Mouse (Mus musculus): Measurements from ENCODE around the gene Prdm11.
A peak's percentile ranks its signal among the peaks of the same experiment; 100 is the strongest.

Gene Prdm11

DNA sequence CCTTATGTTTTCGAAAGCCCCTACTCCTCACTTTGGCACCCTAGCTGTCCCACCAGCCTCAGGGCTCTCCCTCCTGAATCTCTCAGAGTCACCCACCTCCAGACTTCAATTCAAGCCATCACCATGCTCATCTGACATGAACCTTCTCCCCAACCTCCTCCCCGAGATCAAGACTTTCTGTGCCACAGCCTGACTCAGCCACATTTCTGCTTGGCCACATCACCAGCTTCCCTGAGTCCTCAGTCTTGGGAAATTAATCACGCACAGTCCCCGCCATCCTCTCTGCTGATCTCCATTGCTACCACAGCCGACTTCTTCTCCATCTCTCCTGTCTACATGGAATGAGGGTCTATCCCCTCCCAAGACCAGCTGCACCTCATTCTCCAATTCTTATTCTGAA, 34.5 kb downstream of the Prdm11 start:
- DNase-seq: no peak

DNA sequence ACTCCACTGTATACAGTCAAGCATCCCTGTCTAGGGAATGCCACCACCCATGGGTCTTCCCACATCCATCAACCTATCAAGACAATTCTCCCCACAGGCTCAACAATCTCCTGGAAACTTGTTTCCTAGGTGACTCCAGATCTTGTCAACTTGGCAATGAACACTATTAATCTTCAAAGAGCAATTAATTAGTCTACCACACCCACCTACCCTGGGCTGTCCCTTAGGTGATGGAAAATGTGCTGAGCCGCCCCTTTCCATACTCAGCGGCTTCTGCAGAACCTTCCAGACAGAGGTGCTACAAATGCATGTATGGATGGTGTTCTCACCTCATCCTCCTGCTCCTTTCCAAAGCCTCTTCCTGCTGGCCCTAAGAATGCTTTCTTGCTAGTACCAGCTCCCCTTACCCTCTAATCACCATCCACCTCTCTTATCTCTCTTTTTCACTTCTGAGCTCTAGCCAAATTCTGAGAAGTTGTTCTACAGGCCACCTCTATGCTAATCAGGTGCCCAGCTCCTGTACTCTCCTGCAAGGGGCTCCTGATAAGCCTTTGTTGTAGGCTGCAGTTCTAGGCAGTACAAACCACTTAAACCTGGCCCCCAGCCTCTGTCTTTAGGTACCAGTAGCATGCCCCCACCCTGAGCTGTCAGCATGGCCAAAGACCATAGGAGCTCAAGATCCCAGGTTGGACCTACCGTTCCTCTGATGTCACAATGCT, 37.8 kb downstream of the Prdm11 start:
- no peak for DNase-seq

DNA sequence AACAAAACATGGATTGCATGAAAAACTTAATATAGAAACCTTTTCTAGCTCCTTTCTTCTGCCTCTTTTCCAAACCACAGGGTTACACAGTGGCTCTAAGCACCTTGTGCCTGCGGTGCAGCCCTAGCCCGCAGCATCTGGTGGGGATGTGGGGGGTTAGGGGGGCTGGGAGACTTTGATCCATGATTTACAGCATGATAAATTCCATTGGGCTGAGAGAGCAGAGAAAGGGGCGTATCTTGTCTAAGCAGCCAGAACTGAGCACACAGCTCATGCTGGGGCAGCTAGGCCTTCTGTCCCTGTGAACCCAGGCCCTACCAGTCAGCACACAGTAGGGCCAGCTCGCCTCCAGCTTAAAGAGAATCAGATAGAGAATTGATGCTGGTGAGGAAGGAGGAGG, 40.9 kb downstream of the Prdm11 start:
- DNase-seq: no peak

DNA sequence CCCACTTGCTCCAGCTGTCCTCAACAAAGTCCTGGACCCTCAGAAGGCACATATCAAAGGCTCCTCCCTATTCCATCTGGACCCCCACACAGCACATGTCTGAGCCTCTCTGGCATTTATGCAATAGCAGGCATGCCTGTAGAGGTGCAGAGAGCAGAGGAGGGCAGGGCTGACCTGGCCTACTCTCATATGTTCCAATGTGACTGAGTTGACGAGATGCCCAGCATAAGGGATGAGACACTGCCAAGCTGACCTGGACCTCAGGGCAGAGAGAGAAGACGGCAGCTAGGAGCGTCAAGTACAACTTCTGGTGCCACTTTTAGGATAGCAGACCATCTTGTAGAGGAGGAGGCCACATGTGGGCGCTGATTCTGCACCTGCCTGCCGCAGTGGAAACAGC, 54.0 kb downstream of the Prdm11 start:
- no peak for DNase-seq

DNA sequence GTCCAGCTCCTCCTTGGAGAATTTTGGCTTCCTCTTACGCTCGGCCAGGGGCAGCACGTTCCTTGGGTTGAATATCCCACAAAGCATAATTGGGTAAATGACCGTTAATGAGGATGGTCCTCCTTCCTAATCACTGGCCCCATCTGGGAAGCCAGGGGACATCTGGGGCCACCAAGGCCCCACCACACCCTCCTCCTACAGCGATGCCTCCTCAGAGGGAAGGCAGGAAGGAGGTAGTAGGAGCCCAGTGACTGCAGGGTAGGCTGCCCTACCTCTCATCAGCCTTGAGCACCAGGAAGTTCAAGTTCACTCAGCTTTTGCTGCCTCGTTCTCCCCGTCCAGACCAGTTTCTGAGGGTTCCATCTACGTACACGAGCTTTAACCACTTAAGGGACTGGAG, 56.4 kb downstream of the Prdm11 start:
- no peak for DNase-seq

DNA sequence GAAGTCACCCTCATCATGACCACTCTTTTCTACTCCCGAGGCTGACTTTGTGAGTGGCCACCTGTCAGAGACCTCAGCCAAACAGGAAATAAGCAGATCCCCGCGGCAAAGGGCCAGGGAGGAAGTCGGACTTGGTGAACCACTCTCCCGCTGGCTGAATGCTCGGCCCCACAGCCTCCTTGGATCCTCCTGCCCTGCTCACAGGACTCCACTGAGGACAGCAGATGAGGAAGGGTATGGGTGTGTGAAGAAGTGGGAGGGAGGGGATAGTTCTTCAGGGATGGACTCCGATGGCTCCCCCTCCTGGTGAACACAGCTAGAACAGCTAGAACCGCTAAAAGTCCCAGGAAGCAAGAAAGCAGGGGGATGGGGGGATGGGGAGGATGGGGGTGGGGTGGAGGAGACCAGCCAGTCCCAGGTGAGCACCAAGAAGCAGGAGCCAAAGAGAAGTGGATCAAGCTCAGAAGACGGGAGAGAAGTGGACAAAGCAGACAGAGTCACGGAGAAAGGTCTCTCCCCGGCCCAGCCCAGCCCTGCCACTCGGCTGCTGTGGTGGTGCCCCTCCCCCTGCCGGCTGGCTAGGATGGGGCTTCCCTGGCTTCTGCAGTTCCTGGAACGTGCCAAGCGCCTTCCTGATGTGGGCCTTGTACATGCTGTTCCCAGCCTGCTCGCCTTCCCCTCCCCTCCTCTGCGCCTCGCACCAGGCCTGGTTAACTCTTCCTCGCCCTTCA, 57.9 kb downstream of the Prdm11 start:
- DNase-seq: peak; percentile 81

DNA sequence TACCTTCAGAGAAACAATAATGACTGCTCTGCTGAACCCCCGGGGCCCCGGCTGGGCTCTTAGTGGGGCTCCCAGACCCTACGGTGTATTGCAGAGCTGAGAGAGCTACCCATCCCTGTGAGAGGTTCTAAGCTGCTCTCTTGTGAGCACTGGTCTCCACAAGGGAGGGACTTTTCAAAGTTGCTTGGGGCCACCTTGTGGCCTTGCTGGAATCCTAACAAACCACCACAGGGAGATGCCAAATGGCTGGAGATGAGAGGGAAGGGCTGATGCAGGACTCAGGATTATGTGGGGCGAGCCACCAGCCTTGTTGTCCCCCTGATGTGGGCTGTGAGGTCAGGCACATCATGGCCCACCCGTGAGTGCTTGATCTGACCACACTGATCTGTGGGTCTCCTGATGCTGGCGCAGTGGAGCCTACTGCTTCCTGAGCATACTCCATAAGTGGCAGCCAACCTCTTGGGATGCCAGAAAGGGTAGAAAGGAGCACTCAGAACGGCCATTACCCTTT, 58.8 kb downstream of the Prdm11 start:
- no peak for DNase-seq

DNA sequence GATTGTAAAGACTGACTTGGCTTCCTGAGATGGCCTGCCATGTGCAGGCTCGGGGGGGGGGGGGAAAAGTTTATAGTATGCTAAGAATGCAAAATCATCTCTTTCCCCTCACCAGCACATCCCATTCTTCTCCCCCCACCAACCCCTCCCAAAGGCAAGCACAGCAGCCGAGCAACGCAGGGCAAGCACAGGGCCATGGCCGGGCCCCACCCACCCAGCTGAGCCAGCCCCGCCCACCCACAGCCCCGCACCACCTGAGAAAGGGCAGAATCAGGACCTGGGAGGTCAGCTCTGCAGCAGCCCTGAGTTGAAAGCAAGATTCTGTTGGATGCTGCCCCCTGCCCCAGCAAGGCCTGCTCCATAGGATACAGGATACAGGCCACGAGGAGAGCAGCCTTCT, 60.4 kb downstream of the Prdm11 start:
- DNase-seq: no peak

DNA sequence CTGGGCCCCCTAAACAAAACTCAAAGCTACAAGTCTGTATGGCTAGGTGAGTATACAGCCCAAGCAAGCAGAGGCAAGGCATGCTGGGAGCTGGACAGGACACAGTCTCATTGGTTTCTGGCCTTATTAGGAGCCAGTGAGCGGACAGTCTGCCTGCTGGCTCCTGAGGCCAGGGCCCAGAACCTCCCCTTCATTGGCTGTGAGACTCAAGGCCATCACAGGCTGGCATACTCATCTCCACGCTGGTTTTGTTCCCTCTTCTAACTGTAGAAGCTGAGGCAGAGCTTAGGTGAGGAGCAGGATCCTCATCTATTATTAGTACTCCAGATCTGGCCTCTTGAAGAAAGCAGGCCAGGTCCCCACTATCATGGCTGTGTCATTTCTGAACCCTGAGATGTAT, 60.8 kb downstream of the Prdm11 start:
- no peak for DNase-seq

DNA sequence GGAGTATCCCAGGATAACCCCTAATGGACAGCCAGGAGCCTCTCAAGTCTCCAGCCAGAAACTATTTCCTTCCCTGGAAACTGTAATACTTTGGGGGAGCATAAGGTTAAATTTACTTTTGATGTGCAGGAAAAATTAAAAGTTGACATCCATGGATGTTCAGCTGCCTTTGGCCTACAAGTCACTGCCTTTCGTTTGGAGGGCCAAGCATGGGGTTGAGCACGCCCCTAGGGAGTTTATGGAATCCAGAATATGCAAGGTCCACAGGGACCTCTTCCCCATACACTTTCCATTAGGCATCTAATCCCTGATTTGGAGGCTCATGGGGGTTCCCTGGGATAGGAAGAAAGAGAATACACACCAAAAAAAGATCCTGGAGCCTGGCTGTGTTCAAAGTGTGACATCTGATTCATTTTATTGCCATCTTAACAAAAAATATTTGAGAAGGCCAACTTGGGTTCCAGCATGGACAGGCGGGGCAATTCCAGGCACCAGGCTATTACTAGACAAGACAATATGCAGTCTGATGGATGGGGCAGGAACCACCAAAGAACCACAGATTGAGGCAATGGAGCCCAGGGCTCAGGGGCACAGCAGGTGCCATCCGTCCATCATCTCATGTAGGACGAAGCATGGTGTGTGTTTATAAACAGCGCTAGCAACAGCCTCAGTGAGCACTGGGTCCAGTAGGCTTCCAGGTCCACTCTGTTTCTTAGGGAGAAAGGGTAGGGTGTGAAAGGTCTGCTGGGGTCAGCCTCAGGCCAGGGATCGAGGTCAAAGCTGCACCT, 61.5 kb downstream of the Prdm11 start:
- no peak for DNase-seq

DNA sequence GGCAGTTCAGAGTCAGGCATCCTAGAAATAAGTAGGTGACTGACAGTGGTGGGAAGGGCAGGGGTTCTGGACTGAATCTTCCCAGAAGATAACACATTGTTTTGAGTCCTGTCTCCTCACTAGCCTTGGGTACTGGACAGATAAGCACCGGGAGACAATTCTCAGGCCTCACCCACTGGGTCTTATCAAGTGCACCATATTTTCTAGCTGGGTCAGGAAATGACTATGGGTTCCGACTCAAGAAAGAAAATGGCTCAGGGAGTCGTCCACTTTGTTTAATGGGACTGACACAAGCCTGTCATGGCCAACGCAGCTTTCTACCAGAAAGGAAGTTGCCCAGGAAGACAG, 62.7 kb downstream of the Prdm11 start:
- DNase-seq: no peak

DNA sequence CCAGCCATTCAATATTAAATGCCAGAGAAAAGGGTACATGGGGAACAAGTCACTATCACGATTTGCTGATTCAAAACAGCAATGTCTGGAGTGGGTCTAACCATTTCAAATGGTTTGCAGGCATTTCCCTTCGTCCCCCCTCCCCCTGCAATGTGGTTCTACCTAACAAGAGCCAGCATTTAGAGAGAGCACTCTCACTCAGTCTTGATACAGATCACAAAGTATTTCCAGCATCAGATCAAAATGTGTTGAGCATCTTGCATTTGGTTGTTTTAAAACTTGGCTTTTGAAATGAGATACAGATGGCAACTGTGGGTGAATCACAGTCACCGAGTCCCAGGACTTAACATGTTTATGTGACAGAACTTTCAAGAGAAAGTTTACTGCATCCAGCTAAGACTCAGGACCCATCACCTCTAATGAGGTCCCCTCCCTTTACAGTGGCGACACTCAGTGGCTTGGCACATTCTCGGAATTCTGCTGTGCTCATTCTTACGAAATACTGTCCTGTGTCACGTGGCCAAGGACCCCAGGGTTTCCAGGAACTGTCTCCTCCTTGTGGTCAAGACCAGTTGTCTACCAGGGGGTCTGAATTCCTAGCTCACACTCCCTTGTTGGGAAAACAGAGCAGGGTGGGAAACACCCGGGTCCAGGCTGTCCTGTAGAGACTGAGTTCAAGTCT, 63.2 kb downstream of the Prdm11 start:
- DNase-seq: no peak

DNA sequence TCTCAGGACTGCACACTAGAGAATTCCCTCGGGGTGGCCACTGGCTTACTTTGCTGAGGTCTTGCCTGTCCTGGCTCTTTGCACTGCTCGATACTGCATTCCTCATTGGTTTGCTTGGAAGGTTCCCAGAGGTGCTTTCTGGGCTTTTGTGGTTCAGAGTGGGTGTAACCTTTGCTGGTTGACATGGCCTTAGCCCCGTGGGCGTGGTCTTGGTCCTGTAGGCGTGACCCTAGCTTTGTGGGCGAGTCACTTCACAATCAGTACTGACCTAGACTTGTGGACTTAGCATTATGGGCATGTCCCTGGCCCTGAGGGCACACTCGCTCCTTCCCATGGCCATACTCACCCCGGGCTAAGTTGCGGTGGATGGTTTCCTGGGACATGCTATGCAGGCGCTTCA, 65.8 kb downstream of the Prdm11 start:
- DNase-seq: no peak

DNA sequence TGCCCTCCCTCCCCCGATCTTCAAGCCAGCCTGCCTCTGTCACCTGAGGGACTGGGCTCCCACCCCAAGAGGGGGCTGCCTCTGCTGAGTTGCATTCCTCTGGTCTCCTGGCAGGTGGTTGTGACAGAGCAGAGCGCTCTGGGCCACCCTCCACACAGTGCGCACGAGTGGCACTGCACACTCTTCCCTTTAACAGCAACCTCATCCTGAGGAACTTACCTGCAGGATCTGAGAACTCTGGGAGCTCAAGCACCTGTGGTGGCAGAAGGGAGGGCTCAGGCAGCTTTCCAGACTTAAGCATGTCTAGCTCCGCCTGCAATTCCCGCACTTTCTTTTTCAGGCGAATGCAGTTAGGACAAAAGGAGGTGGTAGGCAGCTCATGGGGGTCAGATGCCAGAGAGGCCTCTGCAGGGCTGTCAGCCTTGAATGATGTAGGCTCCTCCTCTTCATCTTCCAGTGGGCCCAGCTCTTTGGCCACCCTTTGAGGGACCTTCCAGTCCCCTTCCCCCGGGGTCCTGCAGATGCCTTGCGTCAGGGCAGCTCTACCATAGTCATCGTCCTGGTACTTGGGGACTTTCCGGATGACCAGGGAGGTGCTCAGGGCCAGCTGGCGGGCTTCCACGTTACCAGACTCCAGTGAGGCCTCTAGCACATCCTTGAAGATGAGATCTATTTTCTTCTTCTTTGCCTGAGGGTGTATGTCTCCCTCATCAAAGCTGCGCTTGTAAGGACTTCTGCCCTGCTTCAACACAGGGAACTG, 70.8 kb downstream of the Prdm11 start:
- no peak for DNase-seq

DNA sequence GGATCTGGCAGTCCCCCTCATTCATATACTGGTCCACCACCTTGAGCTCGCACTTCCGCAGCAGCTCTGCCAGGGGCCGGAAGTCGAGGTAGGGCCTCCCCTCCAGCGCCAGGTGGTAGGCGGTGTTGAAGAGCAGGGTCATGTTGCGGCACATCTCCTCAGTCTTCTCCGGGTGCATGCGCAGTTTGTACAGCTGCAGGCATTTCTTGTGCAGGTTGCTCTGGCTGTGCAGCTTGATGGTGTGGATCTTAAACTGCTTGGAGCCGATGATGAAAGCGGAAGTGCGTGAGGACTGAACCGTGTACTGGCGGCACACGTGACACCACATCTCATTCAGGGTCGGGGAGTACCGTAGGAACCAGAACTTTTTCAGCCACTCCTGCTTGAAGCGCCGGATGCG, 72.3 kb downstream of the Prdm11 start:
- DNase-seq: no peak

DNA sequence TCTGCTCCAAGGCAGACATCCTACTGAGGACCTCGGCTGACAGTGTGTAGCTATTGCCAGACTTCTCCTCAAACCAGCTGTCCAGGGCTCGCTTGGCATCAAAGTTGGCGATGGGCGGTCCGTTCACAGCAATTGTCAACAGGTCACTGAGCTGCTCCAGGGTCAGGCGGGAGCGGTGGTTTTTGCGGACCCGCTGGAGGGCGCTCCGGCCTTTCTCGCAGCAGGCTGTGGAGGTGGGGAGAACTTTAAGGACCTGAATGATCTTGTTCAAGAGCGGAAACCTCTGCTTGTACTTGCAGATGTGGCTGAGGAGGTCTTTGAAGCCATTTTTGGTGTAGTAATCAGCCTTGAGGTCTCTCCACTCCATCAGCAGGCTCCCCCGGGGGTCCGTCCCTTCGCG, 73.9 kb downstream of the Prdm11 start:
- DNase-seq: no peak

DNA sequence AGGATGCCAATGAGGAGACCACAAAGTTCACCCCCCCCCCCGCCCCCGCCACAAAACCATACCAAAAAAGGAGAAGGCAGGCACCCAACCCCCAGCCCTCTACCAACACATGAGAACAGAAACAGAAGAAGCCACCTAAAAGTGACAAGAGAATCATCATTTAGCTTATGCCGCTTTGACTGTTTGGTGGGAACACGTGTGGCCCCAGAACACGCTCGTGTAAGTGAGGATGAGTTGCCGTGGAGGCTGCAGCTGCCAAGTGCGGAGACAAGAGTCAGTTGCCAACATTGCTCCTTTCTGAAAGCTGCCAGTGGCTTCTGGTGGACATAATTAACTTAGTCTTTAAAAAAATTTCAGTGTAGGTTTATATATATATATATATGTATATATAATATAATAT, 74.4 kb downstream of the Prdm11 start:
- DNase-seq: no peak

DNA sequence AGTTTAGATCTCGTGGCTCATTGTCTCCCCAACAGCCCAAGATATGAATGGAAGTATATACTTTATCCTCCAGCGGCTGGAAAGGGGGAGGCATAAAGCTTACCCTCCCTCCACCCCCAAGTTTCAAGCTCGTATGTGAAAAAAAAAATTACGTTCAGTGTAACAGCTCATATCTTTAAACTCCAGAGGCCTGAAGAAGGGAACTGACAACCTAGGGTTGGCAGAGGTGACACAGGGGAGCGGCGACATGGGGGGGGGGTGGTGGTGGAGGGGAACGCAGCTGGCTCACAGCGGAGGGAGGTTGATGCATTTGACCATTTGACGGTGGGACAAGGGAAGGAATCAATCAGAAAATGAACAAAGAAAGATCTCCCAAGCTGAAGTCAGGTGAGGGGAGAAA, 74.9 kb downstream of the Prdm11 start:
- no peak for DNase-seq

DNA sequence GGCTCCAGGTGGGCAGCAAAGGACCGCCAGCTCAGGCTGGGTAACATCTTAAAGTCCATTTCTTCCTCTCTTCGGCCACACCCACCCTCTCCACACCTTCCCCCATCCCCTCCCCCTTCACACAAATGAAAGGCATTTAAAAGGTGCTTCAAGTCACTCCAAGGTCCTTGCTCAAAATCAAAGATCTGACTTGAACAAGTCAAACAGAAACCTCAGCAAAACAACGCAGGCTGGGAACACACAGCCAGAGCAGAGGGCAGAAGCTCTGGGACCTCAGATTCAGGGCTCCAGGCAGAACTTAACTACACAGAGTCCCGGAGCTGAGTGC, 78.2 kb downstream of the Prdm11 start:
- DNase-seq: no peak

DNA sequence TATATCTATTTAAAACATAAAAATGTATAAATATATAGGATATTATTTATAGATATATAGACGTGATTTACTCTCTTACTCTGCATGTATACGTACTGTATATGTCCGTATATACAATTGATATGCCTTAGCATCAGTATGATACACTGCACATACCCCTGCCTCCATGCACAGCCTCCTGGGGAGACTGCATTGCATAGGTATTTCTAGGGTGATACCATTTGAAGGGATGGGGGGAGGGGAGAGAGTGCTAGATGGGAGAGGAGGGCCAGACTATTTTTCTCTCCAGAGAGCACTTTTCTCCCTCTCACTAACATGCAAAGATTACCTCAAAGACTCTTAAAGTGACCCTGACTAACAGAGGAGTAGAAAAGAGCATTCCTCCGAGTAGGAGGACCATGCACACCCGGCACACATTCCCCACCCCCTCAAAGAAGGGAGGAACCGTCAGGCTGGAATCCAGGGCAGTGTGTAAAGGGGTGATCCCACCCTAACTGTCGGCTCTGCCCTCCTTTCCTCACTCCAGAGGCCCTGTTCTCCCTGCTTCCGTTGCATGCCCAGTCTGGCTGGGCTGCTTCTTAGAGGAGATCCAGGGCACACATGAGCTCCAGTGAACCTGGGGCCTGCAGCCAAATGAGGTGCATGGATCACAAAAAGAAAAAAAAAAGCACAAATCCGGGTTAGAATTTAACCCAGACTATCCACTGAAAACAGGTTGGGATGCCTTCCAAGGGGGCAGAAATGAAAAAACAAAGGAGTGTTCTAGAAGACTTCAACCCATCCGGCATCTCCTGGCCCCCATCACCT, 78.7 kb downstream of the Prdm11 start:
- peak; percentile 70 for DNase-seq

DNA sequence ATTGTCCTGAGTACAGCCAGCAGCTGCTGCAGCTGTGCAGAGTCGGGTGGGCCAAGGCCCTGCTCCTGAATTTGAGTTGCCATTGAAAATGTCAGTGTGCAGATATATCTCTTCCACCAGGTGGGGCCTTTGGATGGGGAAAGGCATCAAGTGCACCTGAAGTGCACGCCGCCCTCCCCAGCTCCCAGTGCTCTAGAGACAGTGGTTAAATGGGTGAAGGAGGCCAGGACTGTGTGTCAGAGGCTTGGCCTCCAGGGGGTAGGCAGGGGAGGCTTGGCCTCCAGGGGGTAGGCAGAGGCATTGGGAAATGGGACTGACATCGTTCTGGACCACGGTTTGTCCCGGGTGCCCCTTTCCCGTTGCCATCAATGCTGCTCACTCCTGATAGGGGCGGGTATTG, 79.7 kb downstream of the Prdm11 start:
- no peak for DNase-seq

DNA sequence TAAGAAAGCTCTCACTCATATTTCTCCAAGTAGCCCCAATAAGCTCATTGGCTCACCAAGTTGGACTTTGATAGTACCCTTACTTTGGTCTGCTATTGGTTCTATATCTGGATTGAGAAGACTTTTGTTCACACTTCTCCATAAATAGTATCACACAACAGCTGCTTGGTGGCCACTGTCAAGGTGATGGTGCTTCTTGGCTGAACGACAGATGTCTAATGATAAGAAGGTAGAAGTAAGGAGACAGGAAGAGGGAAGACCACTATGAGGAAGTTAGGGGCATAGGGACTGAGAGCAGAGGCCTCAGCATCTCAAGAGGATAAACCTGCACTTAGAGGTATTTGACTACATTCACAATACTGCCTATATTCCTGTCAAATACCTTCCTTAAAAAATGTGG, 81.6 kb downstream of the Prdm11 start:
- no peak for DNase-seq
